Mouse (Mus musculus): ENCODE results near the gene Lysmd1.

GRCm38 (mm10) chr3:95174011-95174592, 40.2 kb downstream of the Lysmd1 start:
- TF ChIP-seq POLR2A (IDR thresholded peaks at IDR 0.05; ENCODE audit: borderline replicate concordance, extremely low read depth, insufficient read depth, insufficient read length, poor library complexity, severe bottlenecking) = no peak
- TF ChIP-seq CTCF (IDR thresholded peaks at IDR 0.05; ENCODE audit: borderline replicate concordance, extremely low read depth, insufficient read depth, insufficient read length) = peak; percentile 91

All from brain, embryonic 14.5 days (tissue).